In the genomic region with DNA sequence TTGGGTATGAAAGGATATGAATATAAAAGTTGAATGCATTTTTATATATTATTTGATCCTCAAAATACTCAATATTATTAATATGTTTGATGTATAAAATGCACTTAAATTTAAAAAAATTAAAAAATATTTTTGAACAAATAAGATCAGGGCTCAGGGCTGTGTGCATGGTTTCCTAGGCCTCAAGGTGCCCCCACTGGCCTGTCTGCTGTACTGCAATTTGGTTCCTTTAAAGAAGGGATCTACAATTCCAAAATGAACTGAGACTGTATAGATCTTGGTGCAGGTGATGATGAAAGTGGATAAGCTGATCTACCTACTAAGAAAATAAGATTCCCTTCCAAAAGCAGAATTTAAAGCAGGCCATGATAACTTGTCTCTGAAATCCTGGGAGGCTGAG, we compare ENCODE assay signal across 13 mouse cellular contexts. TPM values are rescaled to one million over a fixed set of nuclear protein-coding genes. Genes with fewer than 3 reads are reported as not detected.
DNase-seq lines count a peak whose midpoint lies in the region; ATAC-seq and TF ChIP-seq lines count a peak whose summit lies in the region.
"Had no signal": no experiment of that assay in that cellular context is flagged by ENCODE, and none has a peak within 500 bp of the region (broad histone marks: within the 10 kb centered on the region; RNA-seq: fewer than 3 reads in every experiment).

No protein-coding gene starts in this region.

- ATAC-seq in liver, postnatal 0 days: no peak

- intact Hi-C loops in left cerebral cortex, adult 2 months (cut with DNase I): no loop called here

- H3K36me3 ChIP-seq in ES-Bruce4 (ENCODE audit: control insufficient read depth, insufficient read depth, low read length, poor library complexity, severe bottlenecking): no peaks in the 10 kb centered on the region
- no peaks in the 10 kb centered on the region for H3K36me3 ChIP-seq in liver, postnatal 0 days (replicated peaks; ENCODE audit: insufficient read depth, low read length)
- H3K36me3 ChIP-seq: embryonic facial prominence, embryonic 15.5 days; kidney, embryonic 15.5 days; limb, embryonic 15.5 days; neural tube, embryonic 12.5 days had no signal

- no peak overlapping the region for H3K9ac ChIP-seq in ES-Bruce4 (ENCODE audit: low read depth, poor library complexity, severe bottlenecking)
- H3K9ac ChIP-seq in liver, postnatal 0 days (replicated peaks): no peak overlapping the region
- H3K9ac ChIP-seq: embryonic facial prominence, embryonic 15.5 days; kidney, embryonic 15.5 days; limb, embryonic 15.5 days; neural tube, embryonic 12.5 days had no signal

- no peak overlapping the region for H3K27ac ChIP-seq in left cerebral cortex, adult 2 months
- no peak overlapping the region for H3K27ac ChIP-seq in ES-Bruce4 (ENCODE audit: insufficient read depth, low read length)
- H3K27ac ChIP-seq in liver, postnatal 0 days (ENCODE audit: low read depth): no peak overlapping the region
- H3K27ac ChIP-seq: embryonic facial prominence, embryonic 15.5 days; kidney, embryonic 15.5 days; limb, embryonic 15.5 days; neural tube, embryonic 12.5 days had no signal

- H3K4me3 ChIP-seq in left cerebral cortex, adult 2 months: no peak overlapping the region
- no peak overlapping the region for H3K4me3 ChIP-seq in ES-Bruce4 (ENCODE audit: low read depth, low read length)
- no peak overlapping the region for H3K4me3 ChIP-seq in liver, postnatal 0 days (ENCODE audit: low read depth, low read length)
- H3K4me3 ChIP-seq: embryonic facial prominence, embryonic 15.5 days; kidney, embryonic 15.5 days; limb, embryonic 15.5 days; neural tube, embryonic 12.5 days had no signal

- H3K4me2 ChIP-seq in liver, postnatal 0 days (ENCODE audit: low read depth, low read length): no peak overlapping the region
- H3K4me2 ChIP-seq: embryonic facial prominence, embryonic 15.5 days; kidney, embryonic 15.5 days; limb, embryonic 15.5 days; neural tube, embryonic 12.5 days had no signal

- peak; percentile 43 for TF ChIP-seq CTCF in left cerebral cortex, adult 2 months (IDR thresholded peaks at IDR 0.05)
- TF ChIP-seq CTCF in ES-Bruce4 (IDR thresholded peaks at IDR 0.05; ENCODE audit: low read depth, low read length): peak; percentile 15
- peak; percentile 50 for TF ChIP-seq CTCF in liver, postnatal 0 days (IDR thresholded peaks at IDR 0.05; ENCODE audit: low read depth)

- no peaks in the 10 kb centered on the region for H3K27me3 ChIP-seq in ES-Bruce4 (ENCODE audit: control insufficient read depth, insufficient read depth, low read length, poor library complexity, severe bottlenecking)
- H3K27me3 ChIP-seq in liver, postnatal 0 days (ENCODE audit: insufficient read depth, low read length): no peaks in the 10 kb centered on the region
- H3K27me3 ChIP-seq: embryonic facial prominence, embryonic 15.5 days; kidney, embryonic 15.5 days; limb, embryonic 15.5 days; neural tube, embryonic 12.5 days had no signal

- TF ChIP-seq EP300 in ES-Bruce4 (IDR thresholded peaks at IDR 0.05; ENCODE audit: insufficient read depth, low read depth, low read length): no peak
- TF ChIP-seq EP300 in liver, postnatal 0 days (IDR thresholded peaks at IDR 0.05; ENCODE audit: low read depth): no peak

- no peaks in the 10 kb centered on the region for H3K4me1 ChIP-seq in ES-Bruce4 (ENCODE audit: control insufficient read depth, insufficient read depth, low read length)
- no peaks in the 10 kb centered on the region for H3K4me1 ChIP-seq in liver, postnatal 0 days (ENCODE audit: insufficient read depth)
- H3K4me1 ChIP-seq: embryonic facial prominence, embryonic 15.5 days; kidney, embryonic 15.5 days; limb, embryonic 15.5 days; neural tube, embryonic 12.5 days had no signal

- no peak for TF ChIP-seq POLR2A in ES-Bruce4 (IDR thresholded peaks at IDR 0.05; ENCODE audit: insufficient read depth, low read length)

- peak; percentile 19 to 22 for DNase-seq in cerebellum, postnatal 10 days
- DNase-seq in cerebellum, postnatal 36 days: no peak
- no peak for DNase-seq in left cerebral cortex, adult 2 months (ENCODE audit: extremely low spot score in 1 of 2, low spot score in 2 of 2)
- DNase-seq in left cerebral cortex, adult 18-20 months (ENCODE audit: low spot score in 2 of 2): no peak
- DNase-seq in liver, postnatal 0 days: no peak
- DNase-seq in right cerebral cortex, postnatal 4 days: no peak
- DNase-seq in cerebellum, adult 11-12 months: no peak
- DNase-seq: spleen, adult 18-20 months had no signal

- H3K9me3 ChIP-seq in ES-Bruce4 (replicated peaks; ENCODE audit: control insufficient read depth, insufficient read depth, low read length, poor library complexity, severe bottlenecking): peaks cover 3% of the 10 kb centered on the region; the same call in 1 of the 2 replicates
- no peaks in the 10 kb centered on the region for H3K9me3 ChIP-seq in liver, postnatal 0 days (ENCODE audit: low read length)
- H3K9me3 ChIP-seq: embryonic facial prominence, embryonic 15.5 days; kidney, embryonic 15.5 days; limb, embryonic 15.5 days; neural tube, embryonic 12.5 days had no signal

RNA-seq across cellular contexts. Expression of a gene that starts 14.8 kb away (rescaled TPM):
- total RNA-seq in left cerebral cortex, adult 2 months (2021): under 1 TPM; 0.43 to 0.47 TPM
- under 1 TPM in 1 of 2 experiments, not detected in 1; 0.84 TPM for total RNA-seq in left cerebral cortex, adult 18-20 months (2021)
- polyA plus RNA-seq in ES-Bruce4 (2011; ENCODE audit: insufficient read depth, insufficient read length, low read depth, missing spikeins): 132 and 141 TPM in 2 replicates
- polyA plus RNA-seq in liver, postnatal 0 days (2015; fragmentation: Nextera tagmentation; extraction: Ambion mirVana): 16.9 and 17.9 TPM in 2 replicates

RNA-seq across cellular contexts. Expression of a gene that starts 17.2 kb away (rescaled TPM):
- 100 to 1,000 TPM in 1 of 2 experiments, 10 to 100 TPM in 1; 86.6 to 110 TPM for total RNA-seq in left cerebral cortex, adult 2 months (2021)
- total RNA-seq in left cerebral cortex, adult 18-20 months (2021): 10 to 100 TPM; 88.1 to 95.7 TPM
- polyA plus RNA-seq in ES-Bruce4 (2011; ENCODE audit: insufficient read depth, insufficient read length, low read depth, missing spikeins): 35.8 and 38.7 TPM in 2 replicates
- polyA plus RNA-seq in liver, postnatal 0 days (2015; fragmentation: Nextera tagmentation; extraction: Ambion mirVana): 19.3 and 22.1 TPM in 2 replicates

Comparison
In these comparisons a context has a peak if more than half of its experiments do, and no peak if none do; other contexts are left out.
1. DNase-seq: peak in cerebellum, postnatal 10 days (2 of 2); none in cerebellum, postnatal 36 days (0 of 2), left cerebral cortex, adult 2 months (0 of 2), left cerebral cortex, adult 18-20 months (0 of 2), liver, postnatal 0 days (single experiment), right cerebral cortex, postnatal 4 days (single experiment) and cerebellum, adult 11-12 months (single experiment).
2. Peak in every context shown above with its lines, with median percentiles within 50 percentile points of each other: CTCF ChIP-seq.